Mouse (Mus musculus): ENCODE results near the gene Pitpnm3. TPM values are rescaled to one million over a fixed set of nuclear protein-coding genes. Genes with fewer than 3 reads are reported as not detected.

Pitpnm3 gene
- polyA plus RNA-seq, 1 experiment from 2014 or later = 0.68 TPM

- no peak overlapping the region for H3K9ac ChIP-seq (ENCODE audit: low read depth, low read length)
- no peaks in the 10 kb centered on the region for H3K36me3 ChIP-seq (ENCODE audit: control insufficient read depth, insufficient read depth)
- no peaks in the 10 kb centered on the region for H3K27me3 ChIP-seq (replicated peaks; ENCODE audit: control insufficient read depth, insufficient read depth, low read length)
- H3K9me3 ChIP-seq (ENCODE audit: control insufficient read depth) = no peaks in the 10 kb centered on the region
- H3K4me1 ChIP-seq (replicated peaks; ENCODE audit: control insufficient read depth, insufficient read depth, low read length) = no peaks in the 10 kb centered on the region
- H3K4me3 ChIP-seq (ENCODE audit: low read depth, low read length) = no peak overlapping the region
- no peak overlapping the region for H3K27ac ChIP-seq (ENCODE audit: low read depth, low read length)
- WGBS = 40% methylated on average over 5 of the region's 5 CpGs
- H3K4me2 ChIP-seq (replicated peaks; ENCODE audit: low read depth) = no peak overlapping the region
- no peak for ATAC-seq
- peak; percentile 64 for TF ChIP-seq CTCF (IDR thresholded peaks at IDR 0.05; ENCODE audit: low read depth)
These were observed 109.7 kb downstream of the Pitpnm3 start for GRCm38 (mm10) chr11:72025843-72026242.

GRCm38 (mm10) chr11:72024193-72024781, 111.3 kb downstream of the Pitpnm3 start:
- Histone ChIP-seq H3K27me3 (replicated peaks; ENCODE audit: control insufficient read depth, insufficient read depth, low read length) (no peaks in the 10 kb centered on the region), H3K4me1 (replicated peaks; ENCODE audit: control insufficient read depth, insufficient read depth, low read length) (no peaks in the 10 kb centered on the region), H3K9ac (ENCODE audit: low read depth, low read length) (no peak overlapping the region), H3K4me2 (replicated peaks; ENCODE audit: low read depth) (no peak overlapping the region), H3K27ac (ENCODE audit: low read depth, low read length) (no peak overlapping the region), H3K9me3 (ENCODE audit: control insufficient read depth) (no peaks in the 10 kb centered on the region), H3K4me3 (ENCODE audit: low read depth, low read length) (no peak overlapping the region), H3K36me3 (ENCODE audit: control insufficient read depth, insufficient read depth) (no peaks in the 10 kb centered on the region)
- peak; percentile 89 for TF ChIP-seq CTCF (IDR thresholded peaks at IDR 0.05; ENCODE audit: low read depth)
- no peak for ATAC-seq
- 22% methylated on average over 5 of the region's 5 CpGs for WGBS

- no peak overlapping the region for H3K4me3 ChIP-seq (ENCODE audit: low read depth, low read length)
- WGBS = 32% methylated on average over 9 of the region's 10 CpGs
- H3K4me1 ChIP-seq (replicated peaks; ENCODE audit: control insufficient read depth, insufficient read depth, low read length) = no peaks in the 10 kb centered on the region
- no peak overlapping the region for H3K4me2 ChIP-seq (replicated peaks; ENCODE audit: low read depth)
- H3K9ac ChIP-seq (ENCODE audit: low read depth, low read length) = no peak overlapping the region
- H3K27ac ChIP-seq (ENCODE audit: low read depth, low read length) = no peak overlapping the region
- TF ChIP-seq CTCF (IDR thresholded peaks at IDR 0.05; ENCODE audit: low read depth) = peak; percentile 62
- no peaks in the 10 kb centered on the region for H3K36me3 ChIP-seq (ENCODE audit: control insufficient read depth, insufficient read depth)
- no peak for ATAC-seq
- H3K9me3 ChIP-seq (ENCODE audit: control insufficient read depth) = no peaks in the 10 kb centered on the region
- H3K27me3 ChIP-seq (replicated peaks; ENCODE audit: control insufficient read depth, insufficient read depth, low read length) = no peaks in the 10 kb centered on the region
These were observed 112.0 kb downstream of the Pitpnm3 start for GRCm38 (mm10) chr11:72023581-72023980.

GRCm38 (mm10) chr11:72022827-72023226, 112.8 kb downstream of the Pitpnm3 start:
- Histone ChIP-seq H3K27ac (ENCODE audit: low read depth, low read length) (no peak overlapping the region), H3K4me1 (replicated peaks; ENCODE audit: control insufficient read depth, insufficient read depth, low read length) (no peaks in the 10 kb centered on the region), H3K4me2 (replicated peaks; ENCODE audit: low read depth) (no peak overlapping the region), H3K9ac (ENCODE audit: low read depth, low read length) (no peak overlapping the region), H3K4me3 (ENCODE audit: low read depth, low read length) (no peak overlapping the region), H3K27me3 (replicated peaks; ENCODE audit: control insufficient read depth, insufficient read depth, low read length) (no peaks in the 10 kb centered on the region), H3K36me3 (ENCODE audit: control insufficient read depth, insufficient read depth) (no peaks in the 10 kb centered on the region), H3K9me3 (ENCODE audit: control insufficient read depth) (no peaks in the 10 kb centered on the region)
- ATAC-seq = no peak
- WGBS = 71% methylated on average over 6 of the region's 6 CpGs
- TF ChIP-seq CTCF (IDR thresholded peaks at IDR 0.05; ENCODE audit: low read depth) = no peak

GRCm38 (mm10) chr11:72021015-72021414, 114.6 kb downstream of the Pitpnm3 start:
- H3K9ac ChIP-seq (ENCODE audit: low read depth, low read length) = no peak overlapping the region
- no peaks in the 10 kb centered on the region for H3K36me3 ChIP-seq (ENCODE audit: control insufficient read depth, insufficient read depth)
- TF ChIP-seq CTCF (IDR thresholded peaks at IDR 0.05; ENCODE audit: low read depth) = no peak
- no peak overlapping the region for H3K27ac ChIP-seq (ENCODE audit: low read depth, low read length)
- H3K27me3 ChIP-seq (replicated peaks; ENCODE audit: control insufficient read depth, insufficient read depth, low read length) = no peaks in the 10 kb centered on the region
- ATAC-seq = no peak
- H3K4me3 ChIP-seq (ENCODE audit: low read depth, low read length) = no peak overlapping the region
- no peaks in the 10 kb centered on the region for H3K4me1 ChIP-seq (replicated peaks; ENCODE audit: control insufficient read depth, insufficient read depth, low read length)
- WGBS = 45% methylated on average over 4 of the region's 4 CpGs
- no peak overlapping the region for H3K4me2 ChIP-seq (replicated peaks; ENCODE audit: low read depth)
- no peaks in the 10 kb centered on the region for H3K9me3 ChIP-seq (ENCODE audit: control insufficient read depth)

GRCm38 (mm10) chr11:72017253-72017601, 118.4 kb downstream of the Pitpnm3 start:
- no peaks in the 10 kb centered on the region for H3K9me3 ChIP-seq (ENCODE audit: control insufficient read depth)
- H3K36me3 ChIP-seq (ENCODE audit: control insufficient read depth, insufficient read depth) = no peaks in the 10 kb centered on the region
- no peaks in the 10 kb centered on the region for H3K4me1 ChIP-seq (replicated peaks; ENCODE audit: control insufficient read depth, insufficient read depth, low read length)
- H3K9ac ChIP-seq (ENCODE audit: low read depth, low read length) = no peak overlapping the region
- no peak overlapping the region for H3K4me3 ChIP-seq (ENCODE audit: low read depth, low read length)
- no peak for TF ChIP-seq CTCF (IDR thresholded peaks at IDR 0.05; ENCODE audit: low read depth)
- H3K27ac ChIP-seq (ENCODE audit: low read depth, low read length) = no peak overlapping the region
- ATAC-seq = no peak
- WGBS = 63% methylated on average over 9 of the region's 9 CpGs
- H3K4me2 ChIP-seq (replicated peaks; ENCODE audit: low read depth) = no peak overlapping the region
- no peaks in the 10 kb centered on the region for H3K27me3 ChIP-seq (replicated peaks; ENCODE audit: control insufficient read depth, insufficient read depth, low read length)
